Mouse (Mus musculus) central nervous system, embryonic 11.5 days (tissue): ENCODE data around the gene Klri1. TPM values are rescaled to one million over a fixed set of nuclear protein-coding genes. Genes with fewer than 3 reads are reported as not detected.

Experiments
- polyA plus RNA-seq: library from polyadenylated mRNA; depleted of rRNA; stranded (reverse); fragments of >200 nt; gene quantifications from 2 replicates; pipeline ENCODE4 v1.2.3, GENCODE M21; 2012; rRNA removed

The Klri1 gene
- polyA plus RNA-seq = not detected in 2 replicates

GRCm38 (mm10) chr6:129717032-129717431 is at the start of gene Klri1:
Gene Klri1 (minus strand): TSS chr6:129717132.

GRCm38 (mm10) chr6:129740069-129740721 is 23.3 kb upstream of the Klri1 start, which contains the start of gene Klri2:
Gene Klri2 (minus strand): TSS chr6:129740484.

GRCm38 (mm10) chr6:129678873-129679272 is 38.1 kb downstream of the Klri1 start, which contains the start of gene Klrc1:
Gene Klrc1 (minus strand): TSS chr6:129678973.

GRCm38 (mm10) chr6:129660589-129660988 is 56.3 kb downstream of the Klri1 start, which contains the start of gene Klrc2:
Gene Klrc2 (minus strand): TSS chr6:129660689.

Other genes with a start within 250 kb of the Klri1 start
- 0.07 and 0.36 TPM in 2 replicates for gene Olr1, start 210.0 kb downstream of the Klri1 start, polyA plus RNA-seq
- gene Tmem52b, start 204.6 kb downstream of the Klri1 start, polyA plus RNA-seq = 0.02 and 0.05 TPM in 2 replicates
- gene Gabarapl1, start 184.0 kb downstream of the Klri1 start, polyA plus RNA-seq = 59.9 and 65.2 TPM in 2 replicates
- gene Klre1, start 139.2 kb downstream of the Klri1 start, polyA plus RNA-seq = 0.02 TPM in 1 of 2 replicates, not detected in the other
- 0.12 TPM in 1 of 2 replicates, not detected in the other for gene Klrd1, start 125.3 kb downstream of the Klri1 start, polyA plus RNA-seq
- gene Klrk1, start 93.3 kb downstream of the Klri1 start, polyA plus RNA-seq = 0.01 TPM in 1 of 2 replicates, not detected in the other
- not detected in 2 replicates for gene Klrc3, start 73.8 kb downstream of the Klri1 start, polyA plus RNA-seq
- gene Klrc2, start 56.4 kb downstream of the Klri1 start, polyA plus RNA-seq = not detected in 2 replicates
- not detected in 2 replicates for gene Klrc1, start 38.2 kb downstream of the Klri1 start, polyA plus RNA-seq
- not detected in 2 replicates for gene Klri2, start 23.4 kb upstream of the Klri1 start, polyA plus RNA-seq
- not detected in 2 replicates for gene Gm156, start 67.1 kb upstream of the Klri1 start, polyA plus RNA-seq
- not detected in 2 replicates for gene Gm17631, start 145.5 kb upstream of the Klri1 start, polyA plus RNA-seq
- not detected in 2 replicates for gene Klra17, start 159.5 kb upstream of the Klri1 start, polyA plus RNA-seq
- gene Klra5, start 200.5 kb upstream of the Klri1 start, polyA plus RNA-seq = not detected in 2 replicates